Mouse (Mus musculus): Measurements from ENCODE around the gene C1ra.
"Not testable (repeated sequence)": the region's sequence is repeated elsewhere in the genome, so short reads cannot be mapped to it uniquely, and the experiment has no call there.

Gene C1ra

DNA sequence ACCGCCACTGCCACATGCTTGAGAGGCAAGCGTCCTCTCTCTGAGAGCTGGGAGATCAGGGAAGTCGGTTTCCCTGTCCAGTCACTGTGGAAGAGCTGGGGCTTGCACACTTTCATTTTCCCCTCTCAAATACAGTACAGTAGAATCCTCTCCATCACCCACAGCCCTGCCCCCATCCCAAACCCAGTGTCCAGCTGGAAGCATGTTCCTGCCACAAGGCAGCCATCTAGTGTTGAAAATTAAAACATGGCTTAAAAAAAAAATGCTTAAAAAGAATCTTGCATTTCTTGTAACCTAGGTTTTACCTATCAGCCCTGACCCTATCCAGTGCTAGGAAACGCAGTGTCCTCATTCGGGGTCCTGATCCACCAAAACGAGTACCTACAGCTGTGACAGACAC lies 32.3 kb downstream of the C1ra start:
- no peak for DNase-seq (ENCODE audit: low spot score)

DNA sequence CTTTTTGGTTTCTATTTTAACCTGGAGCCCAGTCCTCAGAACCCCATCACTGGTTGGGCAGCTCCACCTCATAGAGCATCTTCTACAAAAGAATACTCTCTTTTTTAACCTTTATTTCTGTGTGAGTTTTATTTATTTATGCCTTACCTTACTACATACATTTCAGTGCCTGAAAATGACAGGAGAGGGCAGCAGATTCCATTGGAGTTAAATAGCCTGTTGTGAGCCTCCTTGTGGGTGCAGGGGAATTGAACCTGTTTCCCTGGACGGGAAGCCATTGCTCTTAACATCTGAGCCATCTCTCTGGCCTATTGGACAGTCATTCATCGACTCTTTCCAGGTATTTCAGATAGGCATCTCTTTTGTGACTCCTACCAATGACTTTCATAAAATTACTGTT lies 33.2 kb downstream of the C1ra start:
- no peak for DNase-seq (ENCODE audit: low spot score)

DNA sequence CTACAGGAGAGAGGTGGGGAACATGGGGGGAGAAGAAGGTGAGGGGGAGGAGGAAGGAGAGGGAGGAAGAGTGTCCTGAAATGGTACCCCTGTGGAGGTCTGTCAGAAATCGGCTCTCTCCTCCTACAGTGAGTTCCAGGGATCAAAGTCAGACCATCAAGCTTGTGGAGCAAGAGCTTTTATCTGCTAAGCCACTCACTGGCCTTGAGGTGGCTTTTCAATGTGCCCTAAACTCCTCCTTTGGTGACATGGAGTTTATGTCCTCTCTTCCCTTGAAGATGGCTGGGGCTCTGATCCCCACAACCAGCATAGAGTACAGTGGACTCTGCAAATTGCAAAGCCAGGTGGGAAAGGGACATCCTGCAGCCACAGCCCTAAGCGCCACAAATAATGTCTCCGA lies 35.8 kb downstream of the C1ra start:
- not testable (repeated sequence) for DNase-seq (ENCODE audit: low spot score)

DNA sequence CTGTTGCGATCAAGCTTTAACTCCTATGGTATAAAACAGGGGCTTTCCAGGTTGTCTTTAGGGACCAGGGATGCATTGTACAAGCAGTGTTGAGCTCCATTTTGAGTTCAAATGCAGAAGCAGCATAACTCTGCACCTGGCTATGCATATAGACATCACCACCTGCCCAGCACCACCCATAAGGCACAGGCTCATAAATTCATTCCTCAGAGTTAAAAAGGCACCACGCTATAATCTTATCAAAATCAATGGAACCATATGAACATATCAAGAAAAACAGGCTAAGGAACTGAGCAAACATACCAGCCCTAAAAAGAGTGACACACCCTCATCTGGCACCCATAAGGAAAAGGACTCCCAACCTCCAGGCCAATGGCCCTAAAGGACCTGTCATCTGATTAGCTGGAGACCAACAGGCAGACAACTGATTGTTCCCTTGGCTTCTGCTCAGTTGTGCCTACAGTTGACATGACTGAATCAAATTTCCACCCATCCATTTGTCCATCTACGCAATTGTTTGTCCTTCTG lies 36.9 kb downstream of the C1ra start:
- no peak for DNase-seq (ENCODE audit: low spot score)

DNA sequence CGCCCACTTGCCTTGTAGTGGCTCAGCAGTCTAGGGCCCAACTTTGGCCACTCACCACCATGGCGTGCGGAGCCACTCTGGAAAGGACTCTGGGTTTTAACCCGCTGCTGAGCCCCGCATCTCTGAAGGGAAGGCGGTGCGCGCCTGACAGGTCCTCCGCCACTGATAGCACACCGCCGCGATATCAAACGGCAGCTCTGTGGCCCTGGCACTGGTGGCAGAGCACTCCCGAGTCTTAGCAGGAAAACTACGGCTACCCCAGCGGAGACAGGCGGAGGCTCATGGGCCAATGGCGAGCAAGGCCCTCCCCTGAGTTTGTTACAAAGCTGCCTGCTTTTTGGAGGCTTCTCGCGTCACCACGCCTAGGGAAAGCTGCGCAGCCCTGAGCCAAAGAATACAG lies 40.6 kb downstream of the C1ra start:
- no peak for DNase-seq (ENCODE audit: low spot score)

DNA sequence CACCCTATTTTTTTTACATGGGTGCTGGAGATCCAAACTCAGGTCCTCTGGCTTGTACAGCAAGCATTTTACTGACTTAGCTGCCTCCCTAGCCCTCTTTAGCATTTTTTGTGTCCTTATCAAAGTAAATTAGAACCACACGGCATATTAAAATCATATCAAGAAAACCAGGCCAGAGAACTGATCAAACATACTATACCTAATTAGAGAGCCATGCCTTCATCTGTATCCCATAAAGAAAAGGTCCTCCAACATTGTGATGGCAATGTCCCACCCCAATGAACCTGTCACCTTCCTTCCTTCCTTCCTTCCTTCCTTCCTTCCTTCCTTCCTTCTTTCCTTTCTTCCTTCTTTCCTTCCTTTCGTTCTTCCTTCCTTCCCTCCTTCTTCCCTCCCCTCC lies 43.8 kb downstream of the C1ra start:
- not testable (repeated sequence) for DNase-seq (ENCODE audit: low spot score)

DNA sequence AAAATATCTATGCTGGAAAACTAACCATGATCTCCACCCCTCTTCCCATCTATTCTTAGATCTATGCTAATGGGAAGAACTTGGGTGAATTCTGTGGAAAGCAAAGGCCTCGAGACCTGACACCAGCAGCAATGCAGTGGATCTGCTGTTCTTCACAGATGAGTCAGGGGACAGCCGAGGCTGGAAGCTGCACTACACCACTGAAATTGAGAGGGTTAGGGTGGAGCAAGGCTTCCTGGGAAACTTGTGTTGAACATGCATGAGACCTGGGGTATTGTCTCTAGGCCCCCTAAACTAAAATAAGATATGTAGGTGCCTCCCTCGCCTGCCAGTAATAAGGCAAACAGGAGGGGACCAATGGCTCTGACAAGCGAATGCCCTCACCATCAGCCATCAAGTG lies 49.0 kb downstream of the C1ra start:
- not testable (repeated sequence) for DNase-seq (ENCODE audit: low spot score)

DNA sequence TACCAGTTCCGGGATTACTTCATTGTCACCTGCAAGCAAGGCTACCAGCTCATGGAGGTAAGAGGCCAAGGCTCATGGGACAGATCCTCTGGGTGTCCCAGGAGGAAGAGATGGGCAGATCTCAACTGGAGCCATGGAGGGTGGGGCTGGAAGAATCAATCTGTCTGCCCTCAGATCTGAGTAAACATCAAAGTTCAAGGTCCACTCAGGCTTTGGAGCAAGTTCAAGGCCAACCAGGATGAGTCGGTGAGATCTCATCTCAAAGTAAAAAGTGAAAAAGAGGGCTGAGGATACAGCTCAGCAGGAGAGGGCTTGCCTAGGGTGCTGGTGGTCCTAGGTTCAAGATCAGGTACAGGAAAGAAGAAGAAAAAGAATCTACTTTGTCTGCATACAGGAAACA lies 49.4 kb downstream of the C1ra start:
- DNase-seq (ENCODE audit: low spot score), result not testable (repeated sequence)

DNA sequence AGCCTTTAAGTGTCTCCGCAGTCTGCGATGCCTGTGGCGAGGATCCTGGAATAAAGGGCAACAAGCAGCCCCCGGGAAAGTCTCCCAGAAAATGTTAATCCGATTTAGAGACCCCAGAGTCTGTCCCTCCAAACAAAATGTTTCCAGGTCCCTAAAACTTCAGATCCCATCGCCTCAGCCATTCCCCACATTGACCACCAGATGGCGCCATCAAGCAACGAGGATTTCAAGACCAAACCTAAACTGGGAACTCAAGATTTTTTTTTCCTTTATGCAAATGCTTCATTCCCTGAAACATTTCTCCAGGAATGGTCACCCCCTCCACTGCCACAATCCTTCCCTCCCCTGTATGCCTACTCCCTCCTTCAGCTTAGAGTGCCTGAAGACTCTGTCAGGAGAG lies 57.8 kb downstream of the C1ra start, which contains the start of gene C1rb:
Gene C1rb (plus strand): TSS at position 269 of the 400 bp plus-strand sequence.
- peak; percentile 27 for DNase-seq (ENCODE audit: low spot score)

Data from left cerebral cortex, adult 11 months (tissue).